Mouse (Mus musculus) megakaryocyte, embryonic 14.5 days (primary cell): ENCODE results near the gene Ptf1a.

ENCODE experiments used
- FLI1 ChIP-seq: IDR thresholded peaks from 2 replicates; pipeline ENCODE4 v1.6.1; 2012; ENCODE audit warnings: low read length, inconsistent platforms, mixed read lengths
- GATA1 ChIP-seq: IDR thresholded peaks from 3 replicates; pipeline ENCODE4 v1.6.1; 2012; ENCODE audit warnings: mixed read lengths, low read length, inconsistent platforms, borderline replicate concordance

DNA sequence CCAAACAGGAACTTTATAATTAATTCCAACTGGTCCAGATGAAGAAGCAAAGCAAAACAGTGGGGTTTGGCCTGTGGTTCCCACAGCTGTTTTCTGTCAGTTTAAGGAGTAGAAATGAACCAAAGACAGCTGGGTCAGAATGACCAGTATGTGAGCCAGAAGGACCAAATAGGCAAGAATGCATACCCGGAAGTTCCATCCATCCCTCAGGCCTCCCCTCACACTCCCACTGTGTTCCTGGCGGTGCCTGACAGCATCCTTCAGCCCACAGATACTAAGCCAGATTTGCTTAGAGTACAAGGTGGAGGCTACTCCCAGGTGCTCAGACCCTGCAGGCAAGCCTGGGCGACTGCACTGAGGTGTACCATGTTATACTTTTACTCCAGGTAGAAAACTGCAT lies 38.9 kb upstream of the Ptf1a start:
- TF ChIP-seq GATA1 (no peak), FLI1 (no peak)
